Mouse (Mus musculus): ENCODE measurements around the gene Kif26b.

- TF ChIP-seq EP300 (IDR thresholded peaks at IDR 0.05; ENCODE audit: insufficient read depth, low read depth, low read length) (no peak), CTCF (IDR thresholded peaks at IDR 0.05) (no peak)
Measured at GRCm38 (mm10) chr1:178797388-178797787, 268.5 kb downstream of the Kif26b start.
